Mouse (Mus musculus): ENCODE measurements around the gene Cds1. TPM values are rescaled to one million over a fixed set of nuclear protein-coding genes. Genes with fewer than 3 reads are reported as not detected.

Cds1 gene
- polyA plus RNA-seq, 1 experiment, result 101 TPM

DNA sequence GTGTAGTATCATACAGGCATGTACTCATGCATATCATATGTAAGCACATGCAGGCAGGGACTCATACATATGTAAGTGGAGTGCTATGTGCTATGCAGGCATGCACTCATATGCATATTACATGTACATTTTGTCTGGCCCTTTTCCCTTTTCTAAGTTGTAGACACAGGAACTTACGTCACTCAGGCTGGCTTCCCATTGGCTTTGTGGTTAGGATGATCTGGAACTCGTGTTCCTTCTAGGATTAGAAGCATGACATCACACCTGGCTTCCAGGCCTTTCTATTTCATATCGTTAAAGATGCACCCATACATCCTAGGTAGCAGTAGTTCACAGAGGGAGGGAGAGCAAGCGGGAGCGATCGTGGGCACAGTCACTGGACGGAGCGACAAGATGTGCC, 10.3 kb downstream of the Cds1 start:
- DNase-seq (ENCODE audit: low spot score), result no peak

DNA sequence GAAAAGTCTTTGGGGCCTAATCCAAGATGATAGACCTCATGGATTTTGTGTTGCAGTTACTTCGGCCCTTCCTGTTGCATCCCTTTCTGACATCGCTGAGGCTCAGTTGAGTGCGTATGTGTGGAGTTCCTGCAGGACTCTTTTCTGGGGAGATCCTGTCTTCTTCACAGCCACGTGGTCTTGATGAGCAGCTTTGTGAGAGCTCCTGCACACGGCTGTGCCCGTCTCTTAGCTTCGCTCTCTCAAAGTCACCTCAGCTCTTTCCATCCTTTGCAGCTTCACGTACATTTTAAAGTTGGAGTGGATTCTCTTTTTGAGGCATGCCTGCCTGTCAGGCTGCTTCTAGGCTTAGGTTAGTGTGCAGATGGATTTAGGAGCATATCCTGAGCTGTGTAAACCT, 11.6 kb downstream of the Cds1 start:
- DNase-seq (ENCODE audit: low spot score), result no peak

DNA sequence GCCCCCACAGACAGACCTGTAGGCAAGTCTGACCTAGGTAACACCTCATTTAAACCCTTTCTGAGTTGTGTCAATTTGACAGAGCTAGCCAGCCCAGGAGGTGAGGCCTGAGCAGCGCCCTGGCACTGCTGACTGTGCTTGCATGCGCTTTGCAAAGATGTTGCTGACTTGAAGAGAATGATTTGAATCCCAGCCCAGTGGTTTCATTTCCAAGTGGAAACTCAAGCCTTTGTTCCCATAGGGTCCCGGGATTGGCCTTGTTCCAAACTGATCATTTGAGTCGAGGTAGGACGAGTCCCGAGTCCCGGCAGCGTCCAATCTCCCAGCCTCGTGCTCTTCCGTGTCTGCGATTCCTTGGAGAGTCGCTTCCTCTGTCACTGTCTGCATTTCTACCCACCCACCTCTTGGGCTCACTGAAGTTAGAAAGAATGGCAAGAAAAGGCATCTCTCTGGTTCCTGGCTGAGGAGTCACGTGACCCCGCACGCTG, 14.5 kb downstream of the Cds1 start:
- DNase-seq (ENCODE audit: low spot score), result no peak

- no peak for DNase-seq (ENCODE audit: low spot score)
Measured at GRCm38 (mm10) chr5:101780918-101781317, 16.0 kb downstream of the Cds1 start.

- DNase-seq (ENCODE audit: low spot score), result no peak
Measured at GRCm38 (mm10) chr5:101784328-101784727, 19.4 kb downstream of the Cds1 start.

DNA sequence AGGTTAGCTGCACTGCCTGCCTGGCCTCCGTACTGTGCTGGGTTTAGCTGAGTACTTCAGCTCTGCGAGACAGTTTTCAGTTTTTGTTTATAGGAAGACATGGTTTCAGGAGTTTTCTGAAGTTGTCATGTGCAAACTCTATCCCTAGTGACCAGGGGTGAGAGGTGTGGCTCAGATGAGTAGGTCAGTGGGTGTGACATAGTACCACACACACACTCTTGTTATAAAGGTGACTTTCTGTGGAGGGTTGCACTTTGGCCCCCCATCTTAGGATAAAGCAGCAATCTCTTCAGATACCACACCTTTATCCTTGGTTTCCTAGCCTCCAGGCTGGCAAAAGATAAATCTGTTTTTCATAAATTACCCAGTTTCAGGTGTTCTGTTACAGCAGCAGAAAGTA, 19.9 kb downstream of the Cds1 start:
- no peak for DNase-seq (ENCODE audit: low spot score)

DNA sequence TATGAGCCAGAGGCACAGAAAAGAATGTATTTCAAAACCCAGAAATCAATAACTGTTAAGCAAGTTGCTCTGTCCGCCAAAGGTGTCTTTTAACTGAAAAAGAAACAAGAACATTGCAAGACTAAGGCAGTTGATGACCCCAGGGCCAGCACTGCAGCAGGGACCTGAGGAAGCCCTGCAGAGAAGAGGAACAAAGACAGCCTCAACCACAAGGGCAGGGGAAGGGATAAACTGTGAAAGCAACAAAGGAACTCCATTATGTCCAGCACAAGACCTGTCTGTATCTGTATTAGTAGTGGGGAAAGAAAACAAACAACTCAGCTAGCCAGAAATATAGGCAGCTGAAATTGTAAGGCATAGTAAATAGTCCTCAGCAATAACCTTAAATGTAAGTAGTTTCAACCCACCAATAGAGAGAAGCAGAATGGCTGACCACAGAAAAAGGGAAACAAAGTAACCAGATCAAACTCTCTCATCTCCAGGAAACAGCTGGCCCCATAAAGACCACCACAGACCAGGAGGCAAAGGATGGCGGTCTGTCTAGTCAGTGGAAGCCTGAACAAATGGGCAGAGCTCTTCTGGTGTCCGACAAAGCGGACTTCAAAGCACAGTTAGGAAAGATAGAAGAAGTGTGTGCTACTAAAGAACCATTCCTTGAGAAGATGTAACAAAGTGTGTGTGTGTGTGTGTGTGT, 21.1 kb downstream of the Cds1 start:
- DNase-seq (ENCODE audit: low spot score), result no peak

- no peak for DNase-seq (ENCODE audit: low spot score)
Measured at GRCm38 (mm10) chr5:101789770-101790169, 24.8 kb downstream of the Cds1 start.

GRCm38 (mm10) chr5:101790560-101790959, 25.6 kb downstream of the Cds1 start:
- no peak for DNase-seq (ENCODE audit: low spot score)

- no peak for DNase-seq (ENCODE audit: low spot score)
Measured at GRCm38 (mm10) chr5:101792665-101793064, 27.7 kb downstream of the Cds1 start.

DNA sequence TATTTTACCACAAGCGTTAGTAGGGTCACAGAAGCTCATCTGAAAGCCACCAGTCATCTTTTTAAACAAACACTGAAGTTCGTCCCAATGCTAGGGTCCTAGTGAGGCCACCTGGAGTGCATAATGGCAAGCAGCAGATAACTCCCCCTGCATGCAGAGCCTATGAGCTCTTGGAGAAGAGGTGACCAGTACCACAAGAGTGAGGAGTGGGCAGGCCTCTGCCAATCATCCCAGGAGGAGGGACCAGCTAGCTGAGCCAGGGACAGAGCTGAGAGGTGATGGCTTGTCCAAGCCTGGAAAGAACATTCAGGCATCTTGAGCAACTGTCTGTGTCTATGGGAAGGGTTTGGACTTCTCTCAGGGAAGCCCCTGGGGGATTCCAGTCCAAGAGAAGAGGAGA, 37.0 kb downstream of the Cds1 start:
- DNase-seq (ENCODE audit: low spot score), result no peak

- DNase-seq (ENCODE audit: low spot score), result no peak
Measured at GRCm38 (mm10) chr5:101802358-101803022, 37.6 kb downstream of the Cds1 start.

DNA sequence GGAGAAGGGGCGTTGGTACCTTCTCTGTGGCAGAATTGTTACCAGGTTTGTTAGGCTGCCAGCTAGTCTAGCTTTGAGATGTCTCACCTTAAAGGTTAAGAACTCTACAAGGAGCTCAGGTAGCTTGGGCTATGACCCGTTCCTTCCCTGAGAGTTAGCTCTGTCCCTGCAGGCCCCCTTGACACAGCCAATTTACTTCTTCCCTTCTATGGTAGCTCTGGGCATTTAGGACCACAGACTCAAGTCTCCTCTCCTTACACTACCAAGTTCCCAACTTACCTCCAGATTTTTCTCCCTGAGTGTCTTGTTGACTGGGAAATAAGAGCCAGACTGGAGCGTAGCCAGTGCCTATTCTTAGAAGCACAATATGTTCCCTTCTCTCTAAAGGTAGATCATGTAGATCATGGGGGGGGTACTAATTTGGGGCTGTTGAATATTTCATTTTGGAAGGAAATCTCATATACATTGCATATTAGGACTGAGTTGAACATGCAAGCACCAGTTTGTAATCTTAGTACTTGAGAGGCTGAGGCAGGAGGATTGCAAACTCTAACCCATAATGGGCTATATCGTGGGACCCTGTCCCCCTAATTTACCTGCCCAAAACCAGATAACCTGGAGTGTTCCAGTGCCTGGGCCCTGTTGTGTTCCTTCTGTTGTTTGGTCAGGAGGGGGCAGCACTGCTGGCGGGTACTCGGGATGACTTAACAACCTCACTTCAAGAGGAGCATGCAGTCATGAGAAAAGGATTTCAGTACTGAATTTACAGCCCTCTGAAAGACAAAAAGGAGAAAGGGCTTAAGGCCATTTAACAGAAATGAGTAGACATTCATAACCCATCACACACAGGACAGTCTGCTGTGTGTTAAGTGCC, 46.6 kb downstream of the Cds1 start:
- no peak for DNase-seq (ENCODE audit: low spot score)

- no peak for DNase-seq (ENCODE audit: low spot score)
Measured at GRCm38 (mm10) chr5:101816822-101817221, 51.9 kb downstream of the Cds1 start.

DNA sequence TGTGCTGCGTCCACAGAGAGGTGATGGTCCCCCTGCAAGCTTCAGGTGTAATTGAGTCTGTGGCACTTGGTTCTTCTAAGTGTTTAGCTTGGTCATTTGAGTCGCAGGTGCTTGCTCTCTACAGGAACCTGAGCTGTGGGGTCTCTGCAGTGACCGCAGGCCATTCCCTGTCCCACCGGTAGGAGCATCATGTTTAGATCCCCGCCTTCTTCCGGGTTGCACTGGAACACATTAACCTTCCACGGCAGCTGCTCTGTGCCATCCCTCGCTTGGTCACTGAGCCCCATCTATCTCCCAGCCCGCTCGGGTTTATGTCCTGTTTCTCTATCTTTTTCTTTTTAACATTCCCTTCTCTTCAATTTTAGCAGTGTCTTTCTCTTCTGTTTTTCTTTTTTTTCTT, 54.3 kb downstream of the Cds1 start:
- DNase-seq (ENCODE audit: low spot score), result no peak

DNA sequence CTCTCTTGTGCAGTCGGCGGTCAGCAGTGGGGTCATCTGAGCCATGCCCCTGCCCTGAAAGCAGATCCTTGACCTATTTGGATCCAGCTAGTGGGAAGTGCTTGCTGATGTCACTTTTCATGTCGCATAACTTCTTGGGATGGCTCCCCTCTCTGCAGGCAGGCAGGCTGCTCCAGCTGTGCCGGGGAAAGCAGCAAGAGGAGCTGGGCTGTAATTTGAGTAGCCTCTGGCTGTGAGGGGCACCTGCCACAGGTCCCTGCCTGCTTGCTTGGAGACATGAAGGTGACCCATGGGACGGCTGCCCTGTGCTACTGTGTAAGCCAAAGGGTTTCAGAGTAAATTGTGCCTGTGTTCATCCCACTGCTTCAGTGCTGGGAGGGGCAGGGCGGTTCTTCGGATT, 54.9 kb downstream of the Cds1 start:
- no peak for DNase-seq (ENCODE audit: low spot score)

GRCm38 (mm10) chr5:101821052-101821451, 56.1 kb downstream of the Cds1 start:
- no peak for DNase-seq (ENCODE audit: low spot score)

DNA sequence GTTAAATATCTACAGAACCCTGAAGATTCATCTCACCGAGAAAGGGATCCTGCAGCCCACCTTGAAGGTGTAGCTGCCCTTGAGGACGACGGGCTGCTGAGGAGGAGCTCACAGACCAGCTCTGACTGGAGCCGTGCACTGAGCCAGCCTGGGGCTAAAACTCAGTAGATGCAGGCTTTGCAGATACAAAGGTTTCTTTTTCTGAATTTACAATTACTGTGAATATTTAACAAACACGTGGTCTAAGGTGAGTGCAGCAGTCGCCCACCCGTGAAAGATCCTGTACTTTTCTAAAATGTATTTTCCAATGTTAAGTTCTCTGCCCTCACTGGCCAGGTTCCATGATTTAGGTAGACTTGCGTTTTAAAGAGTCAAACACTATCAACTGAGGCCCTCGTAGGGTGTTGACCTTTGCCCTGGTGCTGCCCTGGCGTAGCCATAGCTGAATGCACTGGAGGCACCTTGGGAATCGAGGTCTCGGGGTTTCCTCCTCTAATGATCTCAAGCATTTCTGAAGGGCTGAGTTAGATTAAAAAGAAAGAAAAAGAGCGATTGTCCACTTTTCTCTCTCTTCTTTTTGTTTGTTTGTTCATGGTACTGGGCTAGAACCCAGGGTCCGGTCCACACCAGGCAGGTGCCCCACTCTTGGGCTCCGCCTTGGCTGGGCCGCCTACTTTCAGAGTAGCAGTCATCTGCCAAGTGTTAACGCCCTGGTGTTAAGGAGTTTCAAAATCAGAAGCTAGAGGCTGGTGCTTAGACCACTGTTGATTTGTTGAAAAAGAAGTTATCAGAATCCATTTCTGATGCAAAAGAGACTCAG, 56.8 kb downstream of the Cds1 start:
- no peak for DNase-seq (ENCODE audit: low spot score)

- DNase-seq (ENCODE audit: low spot score), result no peak
Measured at GRCm38 (mm10) chr5:101822311-101822670, 57.4 kb downstream of the Cds1 start.

DNA sequence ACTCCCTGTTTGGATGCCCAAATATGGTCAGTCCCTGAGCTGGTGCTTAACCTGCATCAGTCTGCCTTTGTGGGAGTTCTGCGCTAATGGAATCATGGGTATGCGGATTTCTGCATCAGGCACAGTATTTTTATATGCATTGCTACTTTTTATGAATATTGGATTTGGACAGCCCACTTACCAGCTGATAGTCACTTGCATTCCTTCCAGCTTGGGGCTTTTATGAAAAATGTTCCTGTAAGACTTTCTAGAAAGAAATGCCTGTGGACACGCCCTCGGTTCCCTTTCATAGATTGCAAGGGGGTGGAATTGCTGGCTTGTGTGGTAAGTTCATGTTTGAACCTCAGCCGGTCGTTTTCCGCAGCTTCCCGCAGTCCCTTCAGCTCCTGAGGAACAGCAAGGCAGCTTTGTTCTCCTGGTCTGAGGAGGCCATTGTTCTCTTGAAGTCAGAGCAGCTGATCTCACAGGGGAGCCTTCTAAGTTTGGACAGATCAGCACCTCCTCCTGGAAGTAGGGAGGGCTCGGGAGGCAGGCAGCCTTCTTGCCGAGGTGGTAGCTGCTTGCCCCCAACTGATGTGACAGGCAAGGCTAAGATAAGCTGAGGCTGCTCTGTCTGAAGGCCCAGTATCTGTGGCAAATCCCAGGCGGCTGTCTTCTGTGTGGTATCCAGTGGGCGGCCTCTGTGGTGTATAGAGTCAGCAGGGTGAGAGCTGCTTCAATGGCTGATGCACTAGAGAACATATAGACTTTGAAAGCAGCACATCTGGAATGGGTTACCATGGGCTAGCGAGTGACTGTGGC, 60.4 kb downstream of the Cds1 start:
- no peak for DNase-seq (ENCODE audit: low spot score)

GRCm38 (mm10) chr5:101826531-101826970, 61.6 kb downstream of the Cds1 start:
- DNase-seq (ENCODE audit: low spot score), result no peak
